Mouse (Mus musculus): ENCODE measurements around the gene Qsox1.

GRCm38 (mm10) chr1:155801014-155801991 lies 11.4 kb downstream of the Qsox1 start:
- TF ChIP-seq FLI1 (IDR thresholded peaks at IDR 0.05; ENCODE audit: low read length) (no peak), GATA1 (IDR thresholded peaks at IDR 0.05; ENCODE audit: borderline replicate concordance, low read length) (no peak)
